Mouse (Mus musculus): ENCODE data around the gene Ttll10.

Gene Ttll10

GRCm38 (mm10) chr4:156059261-156059660, at the start of gene Ttll10:
Ttll10 (minus strand) TSS chr4:156059414.
- in situ Hi-C loops (cut with MboI; ENCODE audit: low sequenced_read_pairs): no loop called here

- in situ Hi-C loops (cut with MboI; ENCODE audit: low sequenced_read_pairs): loop anchor here (10.0 kb wide), 1 partner anchor 69 kb away; no protein-coding TSS in a partner anchor
Observed at GRCm38 (mm10) chr4:156103342-156103741, 44.1 kb upstream of the Ttll10 start.

- in situ Hi-C loops (cut with MboI; ENCODE audit: low sequenced_read_pairs): loop anchor here (10.0 kb wide), 1 partner anchor 67 kb away; no protein-coding TSS in a partner anchor
Observed at GRCm38 (mm10) chr4:156101481-156101903, 42.3 kb upstream of the Ttll10 start.

GRCm38 (mm10) chr4:156100501-156100900, 41.3 kb upstream of the Ttll10 start:
- in situ Hi-C loops (cut with MboI; ENCODE audit: low sequenced_read_pairs): loop anchor here (10.0 kb wide), 1 partner anchor 66 kb away; no protein-coding TSS in a partner anchor

GRCm38 (mm10) chr4:156099427-156099826, 40.2 kb upstream of the Ttll10 start:
- in situ Hi-C loops (cut with MboI; ENCODE audit: low sequenced_read_pairs): no loop called here

GRCm38 (mm10) chr4:156097770-156098366, 38.7 kb upstream of the Ttll10 start:
- in situ Hi-C loops (cut with MboI; ENCODE audit: low sequenced_read_pairs): no loop called here

GRCm38 (mm10) chr4:156096191-156096590, 37.0 kb upstream of the Ttll10 start:
- in situ Hi-C loops (cut with MboI; ENCODE audit: low sequenced_read_pairs): no loop called here

- in situ Hi-C loops (cut with MboI; ENCODE audit: low sequenced_read_pairs): no loop called here
Observed at GRCm38 (mm10) chr4:156093758-156094157, 34.5 kb upstream of the Ttll10 start.

GRCm38 (mm10) chr4:156092765-156093164, 33.6 kb upstream of the Ttll10 start:
- in situ Hi-C loops (cut with MboI; ENCODE audit: low sequenced_read_pairs): no loop called here

- in situ Hi-C loops (cut with MboI; ENCODE audit: low sequenced_read_pairs): no loop called here
Observed at GRCm38 (mm10) chr4:156091236-156091635, 32.0 kb upstream of the Ttll10 start.

- in situ Hi-C loops (cut with MboI; ENCODE audit: low sequenced_read_pairs): no loop called here
Observed at GRCm38 (mm10) chr4:156087398-156088087, 28.3 kb upstream of the Ttll10 start.

- in situ Hi-C loops (cut with MboI; ENCODE audit: low sequenced_read_pairs): no loop called here
Observed at GRCm38 (mm10) chr4:156085256-156085655, 26.0 kb upstream of the Ttll10 start.

GRCm38 (mm10) chr4:156084096-156084879, 25.1 kb upstream of the Ttll10 start:
- in situ Hi-C loops (cut with MboI; ENCODE audit: low sequenced_read_pairs): no loop called here

GRCm38 (mm10) chr4:156083348-156083747, 24.1 kb upstream of the Ttll10 start:
- in situ Hi-C loops (cut with MboI; ENCODE audit: low sequenced_read_pairs): no loop called here

GRCm38 (mm10) chr4:156082621-156083234, 23.5 kb upstream of the Ttll10 start:
- in situ Hi-C loops (cut with MboI; ENCODE audit: low sequenced_read_pairs): no loop called here

GRCm38 (mm10) chr4:156077499-156078301, 18.5 kb upstream of the Ttll10 start:
- in situ Hi-C loops (cut with MboI; ENCODE audit: low sequenced_read_pairs): no loop called here

- in situ Hi-C loops (cut with MboI; ENCODE audit: low sequenced_read_pairs): no loop called here
Observed at GRCm38 (mm10) chr4:156076911-156077382, 17.7 kb upstream of the Ttll10 start.

GRCm38 (mm10) chr4:156070716-156071115, 11.5 kb upstream of the Ttll10 start:
- in situ Hi-C loops (cut with MboI; ENCODE audit: low sequenced_read_pairs): no loop called here

- in situ Hi-C loops (cut with MboI; ENCODE audit: low sequenced_read_pairs): no loop called here
Observed at GRCm38 (mm10) chr4:156070276-156070675, 11.1 kb upstream of the Ttll10 start.

GRCm38 (mm10) chr4:156069701-156070100, 10.5 kb upstream of the Ttll10 start:
- in situ Hi-C loops (cut with MboI; ENCODE audit: low sequenced_read_pairs): no loop called here

Data from CH12F3 (cell line).